Mouse (Mus musculus): ENCODE data around the gene Gm11060. TPM values are rescaled to one million over a fixed set of nuclear protein-coding genes. Genes with fewer than 3 reads are reported as not detected.

Gm11060 gene
- polyA plus RNA-seq, 1 experiment from 2014 or later = not detected

DNA sequence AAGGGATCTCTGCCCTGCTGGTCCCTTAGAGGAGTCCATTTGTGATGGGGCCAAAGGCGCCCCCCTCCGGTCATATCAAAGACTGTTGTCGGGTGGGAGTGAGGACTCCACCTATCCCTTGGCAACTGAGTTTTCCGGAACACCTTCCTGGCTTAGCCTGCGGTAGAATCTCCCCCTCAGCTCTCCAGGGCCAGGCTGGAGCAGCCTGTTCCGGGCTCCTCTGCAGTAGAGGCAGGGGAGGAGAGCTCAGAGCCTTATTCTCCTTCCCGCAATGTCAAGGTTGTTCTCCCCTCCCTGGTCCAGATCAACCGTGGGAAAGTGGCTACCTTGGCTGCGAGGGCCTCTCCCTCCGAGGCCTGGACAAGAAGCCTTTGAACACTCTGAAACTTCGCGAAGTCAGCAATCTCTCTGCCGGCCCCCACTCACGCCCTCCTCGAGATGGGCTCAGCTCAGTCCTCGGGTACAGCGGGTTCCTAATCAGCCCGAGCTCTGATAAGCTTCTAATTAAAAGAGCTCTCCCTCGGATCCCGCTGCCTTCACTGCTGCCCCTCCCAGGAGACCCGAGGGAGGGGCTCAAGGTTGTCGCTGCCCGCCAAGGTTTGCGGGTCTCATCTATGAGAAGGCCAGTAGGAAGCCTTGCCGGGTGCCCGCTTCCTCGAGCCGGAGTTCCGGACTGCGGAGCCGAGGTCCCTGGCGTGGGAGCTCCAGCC lies 38.7 kb downstream of the Gm11060 start:
- peak overlapping the region; percentile 22; the same call in 1 of the 2 replicates for H3K27ac ChIP-seq
- peak overlapping the region; percentile 13; the same call in 1 of the 2 replicates for H3K9ac ChIP-seq

DNA sequence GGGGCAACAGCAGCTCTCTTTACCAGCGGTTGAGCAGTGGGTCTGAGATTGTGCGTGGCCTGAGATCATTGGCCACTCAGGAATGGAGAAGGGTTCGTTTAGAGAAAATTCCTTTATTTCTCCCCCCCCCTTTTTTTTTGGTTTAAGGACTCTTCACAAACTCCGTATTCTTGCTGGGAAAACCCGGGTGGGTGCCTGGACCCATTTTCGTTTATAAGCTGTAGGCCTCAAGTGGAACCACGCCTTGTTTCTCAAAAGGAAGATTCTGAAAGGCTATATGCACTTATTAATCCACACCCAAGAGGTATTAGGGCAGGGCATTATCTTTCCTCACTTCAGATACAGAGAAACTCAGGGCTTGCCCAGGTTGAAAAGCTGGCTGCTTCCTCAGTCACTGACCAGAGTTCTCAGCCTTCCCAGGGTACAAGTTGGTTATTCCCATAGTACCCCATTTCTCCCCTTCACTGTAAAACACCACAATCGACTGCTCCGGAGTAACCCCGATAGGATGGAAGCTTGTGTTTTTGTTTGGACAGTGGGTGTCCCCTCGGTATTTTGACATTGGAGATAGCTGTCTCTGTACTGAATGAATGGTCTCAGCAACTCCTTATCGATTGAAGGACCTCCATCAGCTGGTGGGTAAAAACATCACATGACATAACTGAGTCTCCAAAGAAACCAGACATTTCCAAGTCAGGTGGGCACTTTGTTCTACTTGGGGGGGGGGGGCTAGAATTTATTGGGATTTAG lies 39.4 kb downstream of the Gm11060 start:
- H3K36me3 ChIP-seq = no peaks in the 10 kb centered on the region
- ATAC-seq (replicated peaks; ENCODE audit: insufficient number of reproducible peaks, insufficient read depth, low FRiP score, low read depth) = no peak
- peaks cover 47% of the 10 kb centered on the region for H3K4me1 ChIP-seq (replicated peaks)
- peak overlapping the region; percentile 35 for H3K4me3 ChIP-seq
- H3K9me3 ChIP-seq (replicated peaks) = no peaks in the 10 kb centered on the region
- H3K4me2 ChIP-seq = peak overlapping the region; percentile 49
- peak overlapping the region; percentile 13; the same call in 1 of the 2 replicates for H3K9ac ChIP-seq
- peaks cover 90% of the 10 kb centered on the region for H3K27me3 ChIP-seq
- peak overlapping the region; percentile 22; the same call in 1 of the 2 replicates for H3K27ac ChIP-seq
- 16% methylated on average over 12 of the region's 12 CpGs for WGBS

More for the DNA sequence above, 38.7 kb downstream of the Gm11060 start:
- Histone ChIP-seq H3K36me3 (no peaks in the 10 kb centered on the region), H3K4me2 (peak overlapping the region; percentile 49), H3K9me3 (replicated peaks) (no peaks in the 10 kb centered on the region), H3K4me1 (replicated peaks) (peaks cover 53% of the 10 kb centered on the region), H3K27me3 (peaks cover 90% of the 10 kb centered on the region), H3K4me3 (peak overlapping the region; percentile 35)
- ATAC-seq (replicated peaks; ENCODE audit: insufficient number of reproducible peaks, insufficient read depth, low FRiP score, low read depth) = 0 out of 2 replicates have a peak, but pooled peaks have one; percentile 3
- 4% methylated on average over 32 of the region's 32 CpGs for WGBS

DNA sequence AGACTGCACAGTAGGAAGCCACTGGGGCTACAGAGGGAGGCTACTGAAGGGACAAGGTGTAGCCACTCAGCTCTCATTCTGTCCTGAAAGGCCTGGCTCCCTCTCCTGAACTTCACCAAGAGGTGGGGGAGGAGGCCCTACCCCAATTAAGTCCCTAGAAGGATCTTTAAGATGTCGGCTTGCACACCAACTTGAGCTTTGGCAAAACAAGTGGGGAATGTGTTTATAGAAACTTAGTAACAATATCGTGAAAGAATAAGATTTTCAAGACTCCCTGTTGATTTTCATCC lies 39.9 kb downstream of the Gm11060 start:
- peaks cover 41% of the 10 kb centered on the region for H3K4me1 ChIP-seq (replicated peaks)
- 0 out of 2 replicates have a peak overlapping the region, but pooled peaks have one; percentile 3 for H3K4me3 ChIP-seq
- H3K27ac ChIP-seq = no peak overlapping the region
- no peaks in the 10 kb centered on the region for H3K9me3 ChIP-seq (replicated peaks)
- H3K36me3 ChIP-seq = no peaks in the 10 kb centered on the region
- no peak for ATAC-seq (replicated peaks; ENCODE audit: insufficient number of reproducible peaks, insufficient read depth, low FRiP score, low read depth)
- peak overlapping the region; percentile 38 for H3K4me2 ChIP-seq
- no peak overlapping the region for H3K9ac ChIP-seq
- H3K27me3 ChIP-seq = peaks cover 90% of the 10 kb centered on the region
- WGBS = 15% methylated on average over 2 of the region's 2 CpGs

DNA sequence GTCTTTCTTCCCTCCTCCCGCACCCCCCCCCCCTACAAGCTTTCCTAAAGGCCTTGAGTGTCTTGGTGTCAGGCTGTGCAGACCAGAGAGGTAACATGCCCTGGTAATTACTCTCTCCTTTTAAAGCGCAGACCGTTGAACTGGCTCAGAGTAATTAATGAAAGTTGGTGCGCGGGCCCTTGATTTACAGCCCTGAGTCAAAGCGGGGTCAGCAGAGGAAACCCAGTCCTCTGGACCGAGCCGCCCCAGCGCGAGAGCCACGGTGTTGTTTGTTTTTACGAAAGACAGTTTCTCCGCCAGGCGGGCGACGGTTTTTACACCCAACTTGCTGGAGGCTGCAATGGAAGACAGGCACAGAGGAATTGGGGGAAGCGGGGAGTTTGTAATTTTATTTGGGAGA lies 40.5 kb downstream of the Gm11060 start:
- Histone ChIP-seq H3K9ac (no peak overlapping the region), H3K4me1 (replicated peaks) (peaks cover 36% of the 10 kb centered on the region), H3K4me3 (no peak overlapping the region), H3K27ac (no peak overlapping the region), H3K4me2 (peak overlapping the region; percentile 38), H3K27me3 (peaks cover 90% of the 10 kb centered on the region), H3K36me3 (no peaks in the 10 kb centered on the region), H3K9me3 (replicated peaks) (no peaks in the 10 kb centered on the region)
- ATAC-seq (replicated peaks; ENCODE audit: insufficient number of reproducible peaks, insufficient read depth, low FRiP score, low read depth) = no peak
- WGBS = 8% methylated on average over 17 of the region's 17 CpGs

DNA sequence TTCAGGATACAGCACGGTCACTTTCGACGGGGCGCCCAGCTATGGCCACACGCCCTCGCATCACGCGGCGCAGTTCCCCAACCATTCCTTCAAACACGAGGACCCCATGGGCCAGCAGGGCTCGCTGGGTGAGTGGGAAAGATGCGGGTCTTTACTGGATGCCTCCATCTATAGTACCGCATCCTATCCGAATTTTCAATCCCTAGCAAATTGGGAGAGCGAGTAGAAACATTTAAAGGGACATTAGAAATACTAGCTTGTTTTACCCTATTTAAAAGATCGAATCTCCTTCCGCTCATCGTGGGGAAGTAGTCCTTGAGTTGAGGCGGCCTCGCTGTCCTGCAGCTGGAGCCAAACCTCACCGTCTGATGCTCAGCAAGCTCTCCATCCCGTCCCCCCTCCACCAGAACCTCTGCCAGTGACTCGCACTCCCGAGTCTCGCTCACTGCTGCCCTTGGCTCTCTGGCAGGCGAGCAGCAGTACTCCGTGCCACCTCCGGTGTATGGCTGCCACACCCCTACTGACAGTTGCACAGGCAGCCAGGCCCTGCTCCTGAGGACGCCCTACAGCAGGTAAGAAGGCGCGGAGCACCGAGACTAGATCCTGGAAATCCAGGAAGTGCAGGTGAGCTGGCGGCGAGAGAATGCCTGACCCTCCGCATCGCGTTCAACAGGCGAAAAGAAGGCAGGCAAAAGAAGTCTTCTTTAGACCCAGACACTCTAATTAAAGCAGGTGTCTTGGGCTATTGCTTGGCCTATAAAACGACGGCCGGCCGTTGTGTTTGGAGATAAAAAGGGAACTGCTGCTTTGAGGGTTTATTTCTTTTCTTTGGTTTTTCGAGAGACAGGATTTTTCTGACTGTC lies 41.3 kb downstream of the Gm11060 start:
- ATAC-seq (replicated peaks; ENCODE audit: insufficient number of reproducible peaks, insufficient read depth, low FRiP score, low read depth) = no peak
- peaks cover 29% of the 10 kb centered on the region for H3K4me1 ChIP-seq (replicated peaks)
- WGBS = 9% methylated on average over 43 of the region's 43 CpGs
- no peaks in the 10 kb centered on the region for H3K36me3 ChIP-seq
- H3K4me3 ChIP-seq = peak overlapping the region; percentile 10; the same call in 1 of the 2 replicates
- no peak overlapping the region for H3K9ac ChIP-seq
- peak overlapping the region; percentile 38; the same call in 1 of the 2 replicates for H3K4me2 ChIP-seq
- H3K27ac ChIP-seq = peak overlapping the region; percentile 42
- peaks cover 88% of the 10 kb centered on the region for H3K27me3 ChIP-seq
- H3K9me3 ChIP-seq (replicated peaks) = no peaks in the 10 kb centered on the region

DNA sequence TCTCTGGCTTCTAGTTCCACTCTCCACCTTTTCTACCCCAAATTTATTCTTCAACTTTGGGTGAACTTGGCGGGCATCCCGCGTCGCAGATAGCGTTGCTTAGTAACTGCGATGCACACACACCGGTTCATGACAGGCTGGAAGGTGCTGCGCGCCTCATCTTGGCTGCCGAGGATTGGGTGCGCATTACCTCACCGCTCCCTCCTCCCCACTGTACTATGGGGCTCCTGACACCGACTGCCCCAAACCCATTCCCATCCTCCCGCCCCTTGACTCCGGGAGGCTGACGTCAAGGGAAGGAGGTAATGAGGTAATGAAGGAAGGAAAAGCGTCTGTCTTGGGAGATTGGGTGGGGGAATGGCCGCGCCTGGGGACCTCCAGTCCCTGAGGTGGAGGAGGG lies 42.5 kb downstream of the Gm11060 start:
- Histone ChIP-seq H3K27ac (peak overlapping the region; percentile 42; the same call in 1 of the 2 replicates), H3K9ac (no peak overlapping the region), H3K4me3 (peak overlapping the region; percentile 7), H3K4me1 (replicated peaks) (peaks cover 30% of the 10 kb centered on the region), H3K4me2 (peak overlapping the region; percentile 14; the same call in 1 of the 2 replicates), H3K9me3 (replicated peaks) (no peaks in the 10 kb centered on the region), H3K36me3 (no peaks in the 10 kb centered on the region), H3K27me3 (peaks cover 79% of the 10 kb centered on the region)
- 0% methylated on average over 19 of the region's 19 CpGs for WGBS
- ATAC-seq (replicated peaks; ENCODE audit: insufficient number of reproducible peaks, insufficient read depth, low FRiP score, low read depth) = peak; percentile 83

DNA sequence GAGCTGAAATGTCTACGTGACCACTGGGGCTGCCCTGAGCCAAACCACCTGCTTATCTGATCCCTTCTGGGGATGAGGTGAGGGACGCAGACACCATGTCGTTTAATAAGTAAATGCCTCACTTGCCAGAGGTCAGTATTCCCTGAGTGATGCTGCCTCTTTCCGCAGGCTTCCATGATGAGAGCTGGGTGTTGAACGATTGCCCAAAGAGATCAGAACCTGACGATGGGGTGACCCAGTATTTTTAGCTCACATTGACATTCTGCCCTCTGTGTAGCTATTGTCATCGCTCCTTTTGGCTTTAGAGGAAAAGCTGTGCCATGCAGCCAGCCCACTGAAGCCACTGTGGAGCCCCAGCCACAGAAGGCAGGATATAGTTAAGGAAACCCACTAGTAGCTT lies 47.7 kb downstream of the Gm11060 start:
- H3K27ac ChIP-seq = peak overlapping the region; percentile 60
- no peak for ATAC-seq (replicated peaks; ENCODE audit: insufficient number of reproducible peaks, insufficient read depth, low FRiP score, low read depth)

DNA sequence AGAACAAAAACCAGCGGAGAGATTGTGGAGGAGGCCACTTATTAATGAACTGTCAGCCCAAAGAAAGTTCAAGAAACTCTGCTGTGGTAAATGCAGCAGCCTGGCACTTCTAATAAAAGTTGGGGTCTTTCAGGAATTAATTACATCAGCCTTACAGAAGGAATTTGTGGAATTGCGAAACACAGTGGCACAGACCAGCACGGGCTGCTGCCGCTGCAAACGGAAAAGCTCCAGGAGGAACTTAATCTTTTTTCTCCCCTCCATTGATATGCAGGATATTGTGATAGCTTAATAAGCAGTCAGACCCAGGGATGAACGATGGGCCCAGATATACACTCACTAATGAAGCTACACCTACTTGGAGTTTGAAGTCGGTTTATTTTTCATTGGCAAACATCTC lies 49.6 kb downstream of the Gm11060 start:
- peaks cover 14% of the 10 kb centered on the region for H3K4me1 ChIP-seq (replicated peaks)
- H3K27ac ChIP-seq = no peak overlapping the region
- H3K36me3 ChIP-seq = no peaks in the 10 kb centered on the region
- H3K4me3 ChIP-seq = no peak overlapping the region
- ATAC-seq (replicated peaks; ENCODE audit: insufficient number of reproducible peaks, insufficient read depth, low FRiP score, low read depth) = no peak
- H3K4me2 ChIP-seq = no peak overlapping the region
- peaks cover 18% of the 10 kb centered on the region for H3K27me3 ChIP-seq
- WGBS = 53% methylated on average over 7 of the region's 7 CpGs
- H3K9ac ChIP-seq = no peak overlapping the region
- H3K9me3 ChIP-seq (replicated peaks) = no peaks in the 10 kb centered on the region

More for the DNA sequence above, 47.7 kb downstream of the Gm11060 start:
- no peak overlapping the region for H3K4me3 ChIP-seq
- H3K4me2 ChIP-seq = no peak overlapping the region
- H3K9ac ChIP-seq = no peak overlapping the region
- peaks cover 17% of the 10 kb centered on the region for H3K4me1 ChIP-seq (replicated peaks)
- no peaks in the 10 kb centered on the region for H3K36me3 ChIP-seq
- 29% methylated on average over 7 of the region's 7 CpGs for WGBS
- no peaks in the 10 kb centered on the region for H3K9me3 ChIP-seq (replicated peaks)
- H3K27me3 ChIP-seq = peaks cover 37% of the 10 kb centered on the region

Other genes with a start within 250 kb of the Gm11060 start
- gene Prrg4, start 242.1 kb upstream of the Gm11060 start, polyA plus RNA-seq (2015; fragmentation: Nextera tagmentation; extraction: Ambion mirVana) = 0.94 and 2.3 TPM in 2 replicates
- gene Ccdc73, start 224.2 kb upstream of the Gm11060 start, polyA plus RNA-seq (2015; fragmentation: Nextera tagmentation; extraction: Ambion mirVana) = 5.1 and 9.0 TPM in 2 replicates
- 181 and 194 TPM in 2 replicates for gene Eif3m, start 74.9 kb upstream of the Gm11060 start, polyA plus RNA-seq (2015; fragmentation: Nextera tagmentation; extraction: Ambion mirVana)
- 21.9 and 23.5 TPM in 2 replicates for gene Wt1, start 34.5 kb downstream of the Gm11060 start, polyA plus RNA-seq (2015; fragmentation: Nextera tagmentation; extraction: Ambion mirVana)
- gene Them7, start 132.3 kb downstream of the Gm11060 start, polyA plus RNA-seq (2015; fragmentation: Nextera tagmentation; extraction: Ambion mirVana) = 0.72 and 0.87 TPM in 2 replicates